Mouse (Mus musculus) neural tube, embryonic 11.5 days (tissue): ENCODE data around the gene Apobec2. TPM values are rescaled to one million over a fixed set of nuclear protein-coding genes. Genes with fewer than 3 reads are reported as not detected.

Experiments used
- ATAC-seq: fragments of 200-750 bp; cut with Nextera tagmentation; 2 replicates; pipeline ENCODE4 v1.8.0; 2017; ENCODE audit warnings: moderate number of reproducible peaks, mild to moderate bottlenecking, moderate TSS enrichment, moderate library complexity; ENCODE audit not compliant: insufficient read depth, low FRiP score, low TSS enrichment
- DNase-seq: peaks from one replicate; pipeline ENCODE4 v3.0.0-alpha.2; 2015; ENCODE audit warnings: low spot score
- H3K27ac ChIP-seq: fragments of 300-500 bp; sonication (generic); 2 replicates; pipeline ENCODE4 v1.5.1; 2014; ENCODE audit warnings: low read depth, mild to moderate bottlenecking, low read length
- H3K27me3 ChIP-seq: fragments of 300-500 bp; sonication (generic); 2 replicates; pipeline ENCODE4 v1.6.1; 2014; ENCODE audit warnings: mild to moderate bottlenecking, low read length, mixed read lengths; ENCODE audit not compliant: control insufficient read depth, insufficient read depth
- H3K36me3 ChIP-seq: fragments of 300-500 bp; sonication (generic); 2 replicates; pipeline ENCODE4 v1.6.1; 2014; ENCODE audit warnings: mild to moderate bottlenecking, low read length, moderate library complexity, mixed read lengths; ENCODE audit not compliant: control insufficient read depth, insufficient read depth
- H3K4me1 ChIP-seq: fragments of 300-500 bp; sonication (generic); 2 replicates; pipeline ENCODE4 v1.6.1; 2014; ENCODE audit warnings: low read length, mixed read lengths; ENCODE audit not compliant: control insufficient read depth, insufficient read depth
- H3K4me2 ChIP-seq: fragments of 300-500 bp; sonication (generic); 2 replicates; pipeline ENCODE4 v1.6.1; 2014; ENCODE audit warnings: low read depth, mild to moderate bottlenecking, moderate library complexity
- H3K4me3 ChIP-seq: fragments of 300-500 bp; sonication (generic); 2 replicates; pipeline ENCODE4 v1.5.1; 2014; ENCODE audit warnings: low read depth, low read length
- H3K9ac ChIP-seq: fragments of 300-500 bp; sonication (generic); 2 replicates; pipeline ENCODE4 v1.6.1; 2014; ENCODE audit warnings: mild to moderate bottlenecking, low read length
- H3K9me3 ChIP-seq: fragments of 300-500 bp; sonication (generic); 2 replicates; pipeline ENCODE4 v1.6.1; 2016; ENCODE audit warnings: low read length; ENCODE audit not compliant: control insufficient read depth
- WGBS: fragments of 180-500 bp; shearing (Covaris S2); extraction: QIAGEN DNeasy Blood & Tissue Kit; methylation state at CpG from one replicate; pipeline ENCODE4 v1.1.7; 2014; 5-methylcytosine and 5-hydroxymethylcytosine counted together
- polyA plus RNA-seq: library from polyadenylated mRNA; unstranded; fragments of >200 nt; fragmentation: Nextera tagmentation; extraction: Ambion mirVana; gene quantifications from 2 replicates; pipeline ENCODE4 v1.2.1, GENCODE M21; 2014

Gene Apobec2
- polyA plus RNA-seq, 1 experiment from 2014 or later: 5.7 TPM

GRCm38 (mm10) chr17:48447675-48448074, 14.9 kb upstream of the Apobec2 start:
- H3K4me1 ChIP-seq: no peaks in the 10 kb centered on the region
- H3K27ac ChIP-seq: no peak overlapping the region
- H3K9me3 ChIP-seq: no peaks in the 10 kb centered on the region
- no peak for DNase-seq
- H3K9ac ChIP-seq: no peak overlapping the region
- no peaks in the 10 kb centered on the region for H3K27me3 ChIP-seq
- no peak for ATAC-seq
- H3K4me2 ChIP-seq: no peak overlapping the region
- WGBS: 77% methylated on average over 8 of the region's 8 CpGs
- H3K4me3 ChIP-seq: no peak overlapping the region
- no peaks in the 10 kb centered on the region for H3K36me3 ChIP-seq

- DNase-seq (no peak), ATAC-seq (no peak)
- no peak overlapping the region for H3K9ac ChIP-seq
- WGBS: 60% methylated on average over 16 of the region's 16 CpGs
- no peaks in the 10 kb centered on the region for H3K36me3 ChIP-seq
- no peak overlapping the region for H3K4me2 ChIP-seq
- no peak overlapping the region for H3K4me3 ChIP-seq
- H3K27me3 ChIP-seq: no peaks in the 10 kb centered on the region
- H3K4me1 ChIP-seq: no peaks in the 10 kb centered on the region
- no peak overlapping the region for H3K27ac ChIP-seq
- no peaks in the 10 kb centered on the region for H3K9me3 ChIP-seq
These were observed 10.9 kb upstream of the Apobec2 start for GRCm38 (mm10) chr17:48443542-48444145.

- ATAC-seq (no peak), DNase-seq (no peak)
- Histone ChIP-seq H3K4me2 (no peak overlapping the region), H3K36me3 (no peaks in the 10 kb centered on the region), H3K27ac (no peak overlapping the region), H3K9me3 (no peaks in the 10 kb centered on the region), H3K9ac (no peak overlapping the region), H3K4me3 (no peak overlapping the region), H3K27me3 (no peaks in the 10 kb centered on the region), H3K4me1 (peaks cover 2% of the 10 kb centered on the region; the same call in 1 of the 2 replicates)
- WGBS: 74% methylated on average over 7 of the region's 7 CpGs
These were observed 10.2 kb upstream of the Apobec2 start for GRCm38 (mm10) chr17:48442745-48443457.

DNA sequence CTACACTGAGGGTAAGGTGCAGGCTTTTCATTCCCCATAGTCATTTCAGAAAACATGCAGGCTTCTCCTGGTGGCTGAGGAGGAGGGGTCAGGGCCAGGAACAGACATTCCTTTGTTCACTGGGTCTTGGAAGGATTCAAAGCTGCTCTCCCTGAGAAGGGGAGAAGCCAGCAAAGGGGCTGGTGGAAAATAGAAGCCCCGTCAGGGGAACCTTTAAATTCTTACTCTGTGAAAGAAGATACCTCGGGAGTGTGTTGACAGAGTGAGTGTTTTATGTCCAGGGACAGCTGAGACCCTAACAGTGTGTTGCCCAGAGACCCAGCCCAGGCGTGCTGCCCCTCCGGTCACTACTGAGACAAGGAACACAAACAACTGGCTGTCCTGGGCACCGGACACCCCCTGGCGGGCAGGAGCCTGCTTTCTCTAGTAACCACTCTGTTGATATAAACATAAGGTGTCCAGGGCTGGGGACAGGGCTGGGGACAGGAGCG, 4.7 kb upstream of the Apobec2 start:
- no peaks in the 10 kb centered on the region for H3K9me3 ChIP-seq
- ATAC-seq (no peak), DNase-seq (peak; percentile 51)
- no peak overlapping the region for H3K4me3 ChIP-seq
- H3K4me1 ChIP-seq: peaks cover 5% of the 10 kb centered on the region; the same call in 1 of the 2 replicates
- H3K27me3 ChIP-seq: no peaks in the 10 kb centered on the region
- no peak overlapping the region for H3K4me2 ChIP-seq
- peak overlapping the region; percentile 69 for H3K27ac ChIP-seq
- 28% methylated on average over 7 of the region's 7 CpGs for WGBS
- H3K36me3 ChIP-seq: no peaks in the 10 kb centered on the region
- H3K9ac ChIP-seq: peak overlapping the region; percentile 32; the same call in 1 of the 2 replicates

- Histone ChIP-seq H3K4me2 (no peak overlapping the region), H3K4me3 (no peak overlapping the region), H3K27me3 (no peaks in the 10 kb centered on the region), H3K9ac (no peak overlapping the region), H3K27ac (no peak overlapping the region), H3K9me3 (no peaks in the 10 kb centered on the region), H3K4me1 (peaks cover 5% of the 10 kb centered on the region; the same call in 1 of the 2 replicates), H3K36me3 (no peaks in the 10 kb centered on the region)
- WGBS: 75% methylated on average over 1 of the region's 1 CpGs
- ATAC-seq (no peak), DNase-seq (no peak)
These were observed 3.8 kb upstream of the Apobec2 start for GRCm38 (mm10) chr17:48436487-48436886.

GRCm38 (mm10) chr17:48434479-48434878, 1.7 kb upstream of the Apobec2 start:
- 84% methylated on average over 5 of the region's 5 CpGs for WGBS

DNA sequence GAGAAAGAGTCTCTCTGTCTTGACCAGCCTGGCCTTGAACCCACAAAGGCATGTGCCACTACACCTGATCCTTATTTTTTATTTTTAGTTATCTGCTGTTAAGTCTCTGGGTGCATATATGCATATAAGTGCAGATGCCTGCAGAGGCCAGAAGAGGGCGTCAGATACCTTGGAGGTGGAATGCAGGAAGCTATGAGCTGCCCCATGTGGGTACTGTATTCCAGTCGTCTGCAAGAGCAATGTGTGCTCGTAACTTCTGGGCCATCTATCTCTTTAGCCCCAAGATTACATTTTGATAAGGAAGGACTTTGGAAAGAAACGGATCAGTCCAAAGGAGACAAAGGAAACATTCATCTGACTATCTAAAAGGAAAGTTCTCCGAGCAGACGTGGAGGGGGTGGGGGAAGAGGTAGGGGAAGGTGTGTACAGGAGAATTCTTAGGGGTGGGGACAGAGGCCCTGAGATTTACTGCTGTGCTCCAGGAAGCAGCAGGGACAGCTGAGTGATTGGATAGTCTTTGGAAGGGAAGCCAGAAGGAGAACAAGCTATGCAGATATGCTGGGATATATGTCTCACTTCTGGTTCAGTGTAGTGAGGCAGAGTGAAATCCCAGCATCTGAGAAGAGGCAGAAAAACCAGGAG, 1.1 kb upstream of the Apobec2 start:
- no peak for ATAC-seq
- no peaks in the 10 kb centered on the region for H3K36me3 ChIP-seq
- WGBS: 73% methylated on average over 6 of the region's 6 CpGs
- H3K9ac ChIP-seq: no peak overlapping the region
- peaks cover 5% of the 10 kb centered on the region; the same call in 1 of the 2 replicates for H3K4me1 ChIP-seq
- H3K4me3 ChIP-seq: no peak overlapping the region
- no peak overlapping the region for H3K27ac ChIP-seq
- no peak for DNase-seq
- H3K27me3 ChIP-seq: no peaks in the 10 kb centered on the region
- H3K4me2 ChIP-seq: no peak overlapping the region
- H3K9me3 ChIP-seq: no peaks in the 10 kb centered on the region

More at GRCm38 (mm10) chr17:48434479-48434878, 1.7 kb upstream of the Apobec2 start:
- no peak overlapping the region for H3K4me2 ChIP-seq
- DNase-seq (no peak), ATAC-seq (no peak)
- H3K36me3 ChIP-seq: no peaks in the 10 kb centered on the region
- no peak overlapping the region for H3K9ac ChIP-seq
- no peaks in the 10 kb centered on the region for H3K9me3 ChIP-seq
- no peak overlapping the region for H3K27ac ChIP-seq
- H3K27me3 ChIP-seq: no peaks in the 10 kb centered on the region
- H3K4me3 ChIP-seq: no peak overlapping the region
- peaks cover 5% of the 10 kb centered on the region; the same call in 1 of the 2 replicates for H3K4me1 ChIP-seq

- no peak overlapping the region for H3K9ac ChIP-seq
- H3K9me3 ChIP-seq: no peaks in the 10 kb centered on the region
- no peak overlapping the region for H3K4me2 ChIP-seq
- H3K4me3 ChIP-seq: no peak overlapping the region
- H3K27ac ChIP-seq: no peak overlapping the region
- WGBS: 88% methylated on average over 20 of the region's 20 CpGs
- H3K36me3 ChIP-seq: no peaks in the 10 kb centered on the region
- H3K27me3 ChIP-seq: no peaks in the 10 kb centered on the region
- H3K4me1 ChIP-seq: peaks cover 5% of the 10 kb centered on the region; the same call in 1 of the 2 replicates
- ATAC-seq: no peak
- no peak for DNase-seq
These were observed 401 bp upstream of the Apobec2 start for GRCm38 (mm10) chr17:48433006-48433655.
